Mouse (Mus musculus): ENCODE measurements around the gene Impdh2. TPM values are rescaled to one million over a fixed set of nuclear protein-coding genes. Genes with fewer than 3 reads are reported as not detected.
"Not testable (repeated sequence)": the region's sequence is repeated elsewhere in the genome, so short reads cannot be mapped to it uniquely, and the experiment has no call there.

Impdh2 gene
- total RNA-seq, 2 experiments from 2014 or later = 294 to 334 TPM

DNA sequence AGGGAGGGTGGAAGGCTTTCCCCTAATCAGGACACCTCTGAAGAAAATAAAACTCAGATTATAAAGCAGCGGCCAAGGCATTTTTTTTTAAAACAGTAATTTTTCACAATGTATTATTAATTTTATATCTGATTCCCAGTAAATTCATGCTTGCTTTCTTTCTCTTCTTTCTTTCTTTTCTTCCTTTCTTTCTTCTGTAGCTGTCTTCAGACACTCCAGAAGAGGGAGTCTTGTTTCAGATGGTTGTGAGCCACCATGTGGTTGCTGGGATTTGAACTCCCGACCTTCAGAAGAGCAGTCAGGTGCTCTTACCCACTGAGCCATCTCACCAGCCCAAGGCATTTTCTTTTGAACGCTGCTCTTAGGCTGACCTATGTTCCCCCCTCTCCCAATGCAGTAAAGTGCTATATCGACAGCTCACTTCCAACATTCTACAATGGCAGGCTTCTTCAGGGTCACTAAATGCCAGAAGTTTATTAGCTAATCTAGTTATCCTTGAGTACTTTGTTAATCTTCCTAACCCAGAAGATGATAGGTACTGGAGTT, 39.0 kb downstream of the Impdh2 start:
- ATAC-seq (replicated peaks; ENCODE audit: poor library complexity, severe bottlenecking) = no peak

GRCm38 (mm10) chr9:108600011-108600410, 39.9 kb downstream of the Impdh2 start:
- no peak for ATAC-seq (replicated peaks; ENCODE audit: poor library complexity, severe bottlenecking)

- no peak for ATAC-seq (replicated peaks; ENCODE audit: poor library complexity, severe bottlenecking)
Measured at GRCm38 (mm10) chr9:108601986-108602385, 41.9 kb downstream of the Impdh2 start.

DNA sequence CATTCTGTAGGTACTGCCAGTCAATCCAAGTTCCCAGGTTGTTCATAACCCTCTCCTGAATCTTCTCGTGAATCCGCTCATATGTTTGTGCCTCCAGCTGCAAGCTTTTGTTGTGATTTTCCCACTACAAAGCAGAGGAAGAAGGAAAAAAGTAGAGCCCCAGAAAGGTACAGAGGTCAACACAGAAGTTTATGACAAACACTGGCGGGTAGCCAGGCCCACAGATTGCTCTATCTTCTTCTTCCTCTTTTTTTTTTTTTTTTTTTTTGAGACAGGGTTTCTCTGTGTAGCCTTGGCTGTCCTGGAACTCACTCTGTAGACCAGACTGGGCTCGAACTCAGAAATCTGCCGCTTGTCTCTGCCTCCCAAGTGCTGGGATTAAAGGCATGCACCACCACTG, 47.8 kb downstream of the Impdh2 start:
- not testable (repeated sequence) for ATAC-seq (replicated peaks; ENCODE audit: poor library complexity, severe bottlenecking)

GRCm38 (mm10) chr9:108608889-108609288, 48.8 kb downstream of the Impdh2 start:
- no peak for ATAC-seq (replicated peaks; ENCODE audit: poor library complexity, severe bottlenecking)

- ATAC-seq (replicated peaks; ENCODE audit: poor library complexity, severe bottlenecking) = no peak
Measured at GRCm38 (mm10) chr9:108611488-108611887, 51.4 kb downstream of the Impdh2 start.

Other genes starting within 250 kb of the Impdh2 start
- gene Gpx1, start 221.4 kb upstream of the Impdh2 start, total RNA-seq (2014; fragmentation: Nextera tagmentation) = 2,602 and 2,684 TPM in 2 replicates
- 1,938 and 2,180 TPM in 2 replicates for gene Gpx1, start 221.4 kb upstream of the Impdh2 start, total RNA-seq (2017)
- 78.5 and 89.4 TPM in 2 replicates for gene Usp4, start 212.4 kb upstream of the Impdh2 start, total RNA-seq (2014; fragmentation: Nextera tagmentation)
- gene Usp4, start 212.4 kb upstream of the Impdh2 start, total RNA-seq (2017) = 62.7 and 75.5 TPM in 2 replicates
- gene 1700102P08Rik, start 167.5 kb upstream of the Impdh2 start, total RNA-seq (2014; fragmentation: Nextera tagmentation) = 1.6 TPM in 1 of 2 replicates, not detected in the other
- 0.43 TPM in 1 of 2 replicates, not detected in the other for gene 1700102P08Rik, start 167.5 kb upstream of the Impdh2 start, total RNA-seq (2017)
- not detected in 2 replicates for gene Ccdc36, start 131.8 kb upstream of the Impdh2 start, total RNA-seq (2014; fragmentation: Nextera tagmentation)
- gene Ccdc36, start 131.8 kb upstream of the Impdh2 start, total RNA-seq (2017) = 0.72 and 0.90 TPM in 2 replicates
- gene BC048562, start 123.8 kb upstream of the Impdh2 start, total RNA-seq (2014; fragmentation: Nextera tagmentation) = not detected in 2 replicates
- gene BC048562, start 123.8 kb upstream of the Impdh2 start, total RNA-seq (2017) = not detected in 2 replicates
- gene Ccdc71, start 99.8 kb upstream of the Impdh2 start, total RNA-seq (2014; fragmentation: Nextera tagmentation) = 22.2 and 23.5 TPM in 2 replicates
- 13.2 and 17.9 TPM in 2 replicates for gene Ccdc71, start 99.8 kb upstream of the Impdh2 start, total RNA-seq (2017)
- gene Klhdc8b, start 98.7 kb upstream of the Impdh2 start, total RNA-seq (2014; fragmentation: Nextera tagmentation) = 0.56 TPM in 1 of 2 replicates, not detected in the other
- gene Klhdc8b, start 98.7 kb upstream of the Impdh2 start, total RNA-seq (2017) = 1.2 and 5.5 TPM in 2 replicates
- 0.38 TPM in 1 of 2 replicates, not detected in the other for gene Lamb2, start 80.5 kb upstream of the Impdh2 start, total RNA-seq (2014; fragmentation: Nextera tagmentation)
- gene Lamb2, start 80.5 kb upstream of the Impdh2 start, total RNA-seq (2017) = 0.05 and 0.09 TPM in 2 replicates
- gene Usp19, start 69.7 kb upstream of the Impdh2 start, total RNA-seq (2014; fragmentation: Nextera tagmentation) = 80.9 and 90.2 TPM in 2 replicates
- gene Usp19, start 69.7 kb upstream of the Impdh2 start, total RNA-seq (2017) = 32.3 and 34.9 TPM in 2 replicates
- gene Qars, start 52.6 kb upstream of the Impdh2 start, total RNA-seq (2014; fragmentation: Nextera tagmentation) = 252 and 261 TPM in 2 replicates
- gene Qars, start 52.6 kb upstream of the Impdh2 start, total RNA-seq (2017) = 144 and 181 TPM in 2 replicates
- gene Qrich1, start 43.5 kb upstream of the Impdh2 start, total RNA-seq (2014; fragmentation: Nextera tagmentation) = 131 and 140 TPM in 2 replicates
- gene Qrich1, start 43.5 kb upstream of the Impdh2 start, total RNA-seq (2017) = 119 and 145 TPM in 2 replicates
- gene Ndufaf3, start 7.1 kb downstream of the Impdh2 start, total RNA-seq (2014; fragmentation: Nextera tagmentation) = 39.4 and 44.0 TPM in 2 replicates
- 17.3 and 17.8 TPM in 2 replicates for gene Ndufaf3, start 7.1 kb downstream of the Impdh2 start, total RNA-seq (2017)
- 91.3 and 111 TPM in 2 replicates for gene Dalrd3, start 9.6 kb downstream of the Impdh2 start, total RNA-seq (2014; fragmentation: Nextera tagmentation)
- 38.1 and 45.2 TPM in 2 replicates for gene Dalrd3, start 9.6 kb downstream of the Impdh2 start, total RNA-seq (2017)
- gene Wdr6, start 18.5 kb downstream of the Impdh2 start, total RNA-seq (2014; fragmentation: Nextera tagmentation) = 18.1 and 19.3 TPM in 2 replicates
- 14.7 and 18.0 TPM in 2 replicates for gene Wdr6, start 18.5 kb downstream of the Impdh2 start, total RNA-seq (2017)
- 2.0 and 2.3 TPM in 2 replicates for gene P4htm, start 37.4 kb downstream of the Impdh2 start, total RNA-seq (2014; fragmentation: Nextera tagmentation)
- 0.43 TPM in 1 of 2 replicates, not detected in the other for gene P4htm, start 37.4 kb downstream of the Impdh2 start, total RNA-seq (2017)
- 32.9 and 36.9 TPM in 2 replicates for gene Arih2, start 89.1 kb downstream of the Impdh2 start, total RNA-seq (2014; fragmentation: Nextera tagmentation)
- 32.2 and 33.4 TPM in 2 replicates for gene Arih2, start 89.1 kb downstream of the Impdh2 start, total RNA-seq (2017)
- 20.2 and 28.6 TPM in 2 replicates for gene Slc25a20, start 101.8 kb downstream of the Impdh2 start, total RNA-seq (2014; fragmentation: Nextera tagmentation)
- gene Slc25a20, start 101.8 kb downstream of the Impdh2 start, total RNA-seq (2017) = 28.7 and 30.3 TPM in 2 replicates
- gene Prkar2a, start 129.0 kb downstream of the Impdh2 start, total RNA-seq (2014; fragmentation: Nextera tagmentation) = 22.8 and 22.9 TPM in 2 replicates
- 28.6 and 37.8 TPM in 2 replicates for gene Prkar2a, start 129.0 kb downstream of the Impdh2 start, total RNA-seq (2017)
- gene Ip6k2, start 223.5 kb downstream of the Impdh2 start, total RNA-seq (2014; fragmentation: Nextera tagmentation) = 24.3 and 25.5 TPM in 2 replicates
- 34.4 and 35.8 TPM in 2 replicates for gene Ip6k2, start 223.5 kb downstream of the Impdh2 start, total RNA-seq (2017)
- 12.2 and 12.8 TPM in 2 replicates for gene Nckipsd, start 248.1 kb downstream of the Impdh2 start, total RNA-seq (2014; fragmentation: Nextera tagmentation)
- gene Nckipsd, start 248.1 kb downstream of the Impdh2 start, total RNA-seq (2017) = 4.9 and 9.1 TPM in 2 replicates

Measured in granulocyte monocyte progenitor cell, adult 5-6 weeks (primary cell).